Mouse (Mus musculus) MEL (cell line): ENCODE data around the gene Zfp804a.

Source experiments
- CHD1 ChIP-seq: IDR thresholded peaks from 2 replicates; pipeline ENCODE4 v1.6.1; 2012; ENCODE audit warnings: low read depth, mild to moderate bottlenecking, inconsistent platforms, low read length, improper control_type of control experiment
- CTCF ChIP-seq, 3 experiments: IDR thresholded peaks in 2 of 3; conservative IDR thresholded peaks in 1 of 3; 2 replicates each; pipeline ENCODE4 v1.5.1; 2011 to 2012; ENCODE audit warnings: low read length in 3 of 3, low read depth in 2 of 3, mild to moderate bottlenecking in 2 of 3, improper control_type of control experiment in 1 of 3, inconsistent platforms in 1 of 3, mixed read lengths in 1 of 3, moderate library complexity in 1 of 3; ENCODE audit not compliant: control insufficient read depth in 1 of 3, insufficient read depth in 1 of 3, poor library complexity in 1 of 3, severe bottlenecking in 1 of 3
- E2F4 ChIP-seq: IDR thresholded peaks from 2 replicates; pipeline ENCODE4 v1.6.1; 2011; ENCODE audit warnings: low read depth, low read length, improper control_type of control experiment, borderline replicate concordance
- EP300 ChIP-seq, 2 experiments: IDR thresholded peaks; 2 replicates each; pipeline ENCODE4 v1.6.1; 2011; ENCODE audit warnings: improper control_type of control experiment in 2 of 2, low read length in 2 of 2, low read depth in 1 of 2, mild to moderate bottlenecking in 1 of 2
- GATA1 ChIP-seq: IDR thresholded peaks from 2 replicates; pipeline ENCODE4 v1.6.1; 2011; ENCODE audit warnings: low read depth, low read length, improper control_type of control experiment
- HCFC1 ChIP-seq: IDR thresholded peaks from 2 replicates; pipeline ENCODE4 v1.6.1; 2012; ENCODE audit warnings: low read depth, mild to moderate bottlenecking, inconsistent platforms, low read length, improper control_type of control experiment, moderate library complexity
- MAZ ChIP-seq: IDR thresholded peaks from 2 replicates; pipeline ENCODE4 v1.6.1; 2012; ENCODE audit warnings: low read depth, mild to moderate bottlenecking, inconsistent platforms, low read length, improper control_type of control experiment
- MEF2A ChIP-seq: IDR thresholded peaks from 2 replicates; pipeline ENCODE4 v1.6.1; 2014; ENCODE audit warnings: low read depth, mild to moderate bottlenecking, inconsistent platforms, low read length, improper control_type of control experiment; ENCODE audit not compliant: poor library complexity, insufficient replicate concordance, severe bottlenecking; ENCODE audit errors: extremely low read depth
- MYB ChIP-seq: IDR thresholded peaks from 2 replicates; pipeline ENCODE4 v1.6.1; 2011; ENCODE audit warnings: mild to moderate bottlenecking, low read depth, low read length, improper control_type of control experiment
- POLR2A ChIP-seq, 2 experiments: IDR thresholded peaks; 2 replicates each; pipeline ENCODE4 v1.6.1; 2011 to 2012; ENCODE audit warnings: low read length in 2 of 2, mild to moderate bottlenecking in 2 of 2, control low read depth in 1 of 2, improper control_type of control experiment in 1 of 2, low read depth in 1 of 2, moderate library complexity in 1 of 2; ENCODE audit not compliant: control insufficient read depth in 1 of 2, insufficient read depth in 1 of 2, poor library complexity in 1 of 2
- POLR2AphosphoS2 ChIP-seq: IDR thresholded peaks from 2 replicates; pipeline ENCODE4 v1.6.1; 2011; ENCODE audit warnings: low read length, improper control_type of control experiment
- POLR2AphosphoS5 ChIP-seq: IDR thresholded peaks from 2 replicates; pipeline ENCODE4 v1.6.1; 2012; ENCODE audit warnings: low read depth, borderline replicate concordance, mild to moderate bottlenecking, inconsistent platforms, low read length, moderate library complexity, mixed read lengths
- TBP ChIP-seq: IDR thresholded peaks from 2 replicates; pipeline ENCODE4 v1.8.0; 2011; ENCODE audit warnings: low read depth, low read length, improper control_type of control experiment
- ZC3H11A ChIP-seq: IDR thresholded peaks from 2 replicates; pipeline ENCODE4 v1.6.1; 2012; ENCODE audit warnings: low read depth, mild to moderate bottlenecking, inconsistent platforms, low read length, improper control_type of control experiment

- TF ChIP-seq TBP (no peak), CTCF (IDR thresholded peaks at IDR 0.05 in 2 of 3, conservative IDR thresholded peaks at IDR 0.05 in 1 of 3; ENCODE audit: control insufficient read depth in 1 of 3, insufficient read depth in 1 of 3, low read depth in 2 of 3, low read length in 3 of 3, poor library complexity in 1 of 3, severe bottlenecking in 1 of 3) (no peak), GATA1 (no peak), HCFC1 (no peak), CHD1 (no peak), POLR2A (IDR thresholded peaks at IDR 0.05; ENCODE audit: control insufficient read depth in 1 of 2, insufficient read depth in 1 of 2, low read depth in 1 of 2, low read length in 2 of 2, poor library complexity in 1 of 2) (no peak), E2F4 (no peak), POLR2AphosphoS5 (no peak), EP300 (IDR thresholded peaks at IDR 0.05; ENCODE audit: low read depth in 1 of 2, low read length in 2 of 2) (no peak), MEF2A (no peak), MAZ (no peak), MYB (no peak), POLR2AphosphoS2 (no peak), ZC3H11A (no peak)
Observed at GRCm38 (mm10) chr2:82246902-82247522, 194.0 kb downstream of the Zfp804a start.
